Mouse (Mus musculus) cerebellum, adult 11-12 months (tissue): ENCODE results near the gene Frmd4a.
"Not testable (repeated sequence)": the region's sequence is repeated elsewhere in the genome, so short reads cannot be mapped to it uniquely, and the experiment has no call there.

ENCODE experiments used
- DNase-seq: peaks from one replicate; pipeline ENCODE4 v3.0.0; 2022

Gene Frmd4a

DNA sequence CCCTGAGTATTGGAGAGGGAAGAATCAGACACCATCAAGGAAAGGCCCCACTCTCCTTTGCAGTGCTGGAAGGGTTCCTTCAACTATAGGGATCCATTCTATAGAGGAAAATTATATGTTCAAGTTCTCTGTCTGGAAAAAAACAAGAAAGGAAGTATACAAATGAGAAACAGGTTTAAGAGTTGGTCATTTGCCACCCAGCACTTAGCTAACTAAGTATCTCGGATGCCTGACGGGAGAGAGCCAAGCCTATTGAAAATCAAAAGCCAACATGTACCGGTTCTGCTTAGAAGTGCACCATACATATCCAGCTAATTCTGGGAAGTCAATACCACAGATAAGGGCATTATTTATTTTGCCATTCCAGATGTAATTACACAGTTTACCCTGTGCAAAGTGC is 274.2 kb downstream of the Frmd4a start:
- DNase-seq, result no peak

- no peak for DNase-seq
Observed at GRCm38 (mm10) chr2:4293726-4294125, 276.2 kb downstream of the Frmd4a start.

DNA sequence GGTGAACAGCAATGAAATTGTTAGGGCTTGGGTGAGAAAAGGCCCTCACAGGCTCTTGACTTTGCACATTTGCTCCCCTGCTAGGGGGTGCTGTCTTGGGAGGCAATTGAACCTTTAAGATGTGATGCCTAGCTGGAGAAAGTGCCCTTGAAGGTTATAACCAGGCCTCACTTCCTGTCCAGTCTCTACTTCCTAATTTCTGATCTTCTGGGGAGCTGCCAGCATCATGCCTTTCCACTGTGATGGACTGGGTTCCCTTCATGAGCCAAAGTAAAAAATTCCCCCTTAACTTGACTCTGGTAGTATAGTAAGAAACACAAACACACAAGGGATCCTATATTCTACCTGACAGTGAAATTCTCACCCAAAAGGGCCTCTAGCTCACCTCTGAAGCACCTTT is 278.1 kb downstream of the Frmd4a start:
- no peak for DNase-seq

DNA sequence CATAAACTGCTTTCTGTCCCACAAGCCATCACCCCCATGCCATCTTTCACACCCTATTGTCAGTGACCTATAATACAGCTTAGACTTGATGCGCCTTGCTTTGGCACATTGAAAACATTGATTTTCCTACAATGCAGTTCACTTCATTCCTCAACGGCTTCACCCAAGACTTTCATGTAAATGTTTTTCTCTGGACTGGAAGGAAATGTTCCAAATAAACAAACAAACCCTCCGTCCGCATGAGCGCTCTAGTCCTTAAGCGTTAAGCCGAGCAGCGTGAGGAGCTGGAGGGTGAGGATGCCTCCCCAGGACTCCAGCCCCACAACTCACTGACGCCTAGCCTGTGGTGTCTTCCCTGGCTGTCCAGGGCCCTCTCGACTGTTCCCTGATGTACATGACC is 279.4 kb downstream of the Frmd4a start:
- DNase-seq, result no peak

DNA sequence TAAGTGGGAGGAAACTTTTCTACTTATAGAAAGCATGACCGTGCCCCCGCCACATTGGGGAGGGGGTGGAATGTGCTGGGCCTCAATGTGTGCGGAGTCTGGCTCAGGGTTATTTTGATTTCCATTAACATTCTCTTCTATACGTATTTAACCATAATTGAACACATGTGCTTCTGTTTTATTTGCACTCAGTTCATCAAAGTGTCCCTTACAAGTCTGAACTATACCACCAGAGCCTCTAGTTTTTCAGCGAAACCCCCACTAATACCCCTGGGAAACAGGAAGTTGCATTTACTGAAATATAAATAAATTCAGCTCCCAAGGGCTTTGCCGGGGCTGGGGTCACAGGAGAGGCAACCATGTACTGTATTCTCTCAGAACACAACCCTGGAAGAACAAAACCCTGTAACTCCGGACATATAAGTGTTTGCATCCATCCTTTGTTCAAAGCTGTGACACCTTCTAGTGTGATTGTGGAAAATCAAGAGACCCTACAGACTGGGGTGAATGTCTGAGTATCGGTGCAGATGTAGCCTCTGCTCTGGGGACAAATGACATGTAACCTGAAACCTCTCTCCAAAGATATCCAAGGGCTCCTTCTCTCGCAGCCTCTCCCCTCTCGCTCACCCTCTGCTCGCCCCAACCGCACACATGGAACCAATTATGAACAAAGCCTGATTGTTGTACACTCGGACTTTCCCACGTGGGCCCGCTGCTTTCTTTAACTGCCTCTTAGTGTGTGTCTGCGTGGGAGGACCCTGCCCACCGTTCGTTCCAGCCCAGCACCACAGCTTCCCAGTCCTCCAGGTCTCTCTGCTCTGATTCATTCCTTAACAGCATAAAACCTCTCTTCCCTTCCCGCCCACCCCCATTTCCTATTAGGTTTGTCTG is 281.1 kb downstream of the Frmd4a start:
- DNase-seq, result no peak

- no peak for DNase-seq
Observed at GRCm38 (mm10) chr2:4299593-4299992, 282.1 kb downstream of the Frmd4a start.

DNA sequence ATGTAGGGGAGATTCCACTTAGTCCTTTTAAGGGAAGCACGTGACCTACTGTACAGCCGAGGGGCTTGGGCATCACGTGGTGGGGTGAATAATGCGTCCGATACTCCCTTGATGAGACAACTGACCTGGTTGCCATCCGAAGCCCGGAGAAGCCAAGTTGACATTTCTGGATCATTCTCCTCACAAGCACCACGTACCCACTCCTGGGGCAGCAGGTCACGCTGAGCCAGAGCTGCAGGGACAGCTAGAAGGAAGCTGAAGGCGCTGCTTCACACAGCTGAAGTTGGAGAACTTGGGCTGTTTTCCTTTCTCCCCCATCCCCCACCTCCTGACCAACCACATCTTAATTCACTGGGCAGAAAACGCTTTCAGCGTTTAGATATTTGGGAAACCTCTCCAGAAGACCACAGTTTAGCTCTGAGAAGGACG is 282.9 kb downstream of the Frmd4a start:
- no peak for DNase-seq

DNA sequence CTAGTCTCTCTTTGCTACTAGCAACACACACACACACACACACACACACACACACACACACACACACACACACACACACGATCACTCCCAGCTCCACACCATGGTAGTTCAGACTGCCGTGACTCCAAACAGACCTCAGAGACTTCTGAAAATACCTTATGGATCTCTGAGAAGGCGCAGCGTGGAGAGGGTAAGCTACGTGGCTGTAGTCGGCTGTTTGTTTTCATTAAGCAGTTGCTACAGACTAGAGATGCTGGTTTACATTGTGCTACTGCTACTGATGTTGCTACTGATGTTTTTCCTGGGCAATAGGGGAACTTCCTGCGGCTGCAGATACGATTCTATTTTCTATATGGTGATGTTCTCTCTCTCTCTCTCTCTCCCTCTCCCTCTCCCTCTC is 283.3 kb downstream of the Frmd4a start:
- DNase-seq, result no peak

DNA sequence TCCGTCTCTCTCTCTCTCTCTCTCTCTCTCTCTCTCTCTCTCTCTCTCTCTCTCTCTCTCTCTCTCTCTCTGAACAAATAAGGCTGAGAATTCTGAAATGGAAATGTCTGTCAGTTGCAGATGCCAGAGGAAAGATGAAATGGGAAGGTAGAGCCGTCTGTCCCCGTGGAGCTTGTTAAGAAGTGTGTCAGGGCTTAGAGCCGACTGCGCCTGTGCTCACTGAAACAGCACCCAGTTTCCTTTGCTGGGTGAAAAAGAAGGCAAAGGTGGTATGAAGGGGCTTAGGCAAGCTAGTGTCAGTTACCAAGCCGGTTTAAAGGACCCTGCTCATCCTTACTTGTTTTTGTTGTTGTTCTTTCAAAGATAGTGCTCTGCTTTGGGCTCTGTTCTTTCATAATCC is 283.7 kb downstream of the Frmd4a start:
- DNase-seq, result no peak

DNA sequence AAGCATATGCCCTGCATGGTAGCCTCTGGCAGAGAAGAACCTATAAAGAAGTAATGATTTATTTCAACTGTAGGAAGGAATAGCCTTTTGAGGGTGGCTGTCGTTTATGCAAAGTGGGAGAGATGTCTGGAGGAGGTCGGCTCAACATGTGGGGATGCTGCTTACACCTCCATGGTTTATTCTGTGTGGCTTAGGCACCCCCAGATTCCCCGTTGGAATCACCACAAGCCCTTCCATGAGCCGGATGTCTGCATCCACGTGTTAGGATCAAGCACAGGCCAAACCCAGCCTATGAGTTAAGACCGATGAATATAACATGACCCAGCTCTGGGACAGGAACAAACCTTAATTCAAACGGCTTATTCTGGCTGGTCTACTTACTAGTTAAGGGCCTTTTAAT is 284.2 kb downstream of the Frmd4a start:
- no peak for DNase-seq

DNA sequence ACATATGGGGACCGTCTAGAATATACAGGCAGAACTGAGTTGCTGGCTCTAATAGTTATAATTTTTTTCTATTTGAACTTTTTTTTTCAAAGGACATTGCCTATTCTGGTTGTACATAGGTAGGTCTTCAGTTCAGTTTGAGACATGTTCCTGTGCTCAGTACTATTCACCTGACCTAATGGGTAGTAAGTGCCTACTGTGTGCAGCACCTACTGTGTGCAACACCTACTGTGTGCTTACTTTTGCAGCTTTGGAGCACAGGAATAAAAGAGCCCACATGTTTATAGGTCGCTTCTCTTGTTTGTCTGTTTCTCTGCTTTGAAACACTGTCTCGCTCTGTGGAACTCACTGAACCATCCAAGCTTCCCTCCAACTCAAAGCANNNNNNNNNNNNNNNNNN is 284.6 kb downstream of the Frmd4a start:
- DNase-seq, result no peak

- no peak for DNase-seq
Observed at GRCm38 (mm10) chr2:4307076-4307475, 289.6 kb downstream of the Frmd4a start.

DNA sequence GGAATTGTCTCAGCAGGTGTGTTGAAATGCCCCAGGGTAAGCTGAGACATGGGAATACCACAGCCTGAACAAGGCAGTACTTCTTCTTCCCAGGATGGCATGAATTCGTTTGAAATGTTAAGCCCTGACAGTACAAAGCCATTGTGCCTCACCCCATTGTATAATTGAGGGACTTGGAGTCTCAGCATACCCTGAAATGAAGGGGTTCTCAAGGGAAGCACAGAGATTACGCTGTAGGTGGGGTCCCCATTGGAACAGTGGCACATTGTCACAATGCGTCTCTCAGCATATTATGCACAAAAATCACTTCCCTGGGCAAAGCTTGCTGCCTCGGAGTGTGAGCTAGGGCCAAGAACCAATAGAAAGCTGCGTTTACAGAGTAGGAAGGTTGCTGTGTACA is 297.0 kb downstream of the Frmd4a start:
- no peak for DNase-seq

- DNase-seq, result no peak
Observed at GRCm38 (mm10) chr2:4316589-4316988, 299.1 kb downstream of the Frmd4a start.

- DNase-seq, result no peak
Observed at GRCm38 (mm10) chr2:4318134-4318533, 300.6 kb downstream of the Frmd4a start.

DNA sequence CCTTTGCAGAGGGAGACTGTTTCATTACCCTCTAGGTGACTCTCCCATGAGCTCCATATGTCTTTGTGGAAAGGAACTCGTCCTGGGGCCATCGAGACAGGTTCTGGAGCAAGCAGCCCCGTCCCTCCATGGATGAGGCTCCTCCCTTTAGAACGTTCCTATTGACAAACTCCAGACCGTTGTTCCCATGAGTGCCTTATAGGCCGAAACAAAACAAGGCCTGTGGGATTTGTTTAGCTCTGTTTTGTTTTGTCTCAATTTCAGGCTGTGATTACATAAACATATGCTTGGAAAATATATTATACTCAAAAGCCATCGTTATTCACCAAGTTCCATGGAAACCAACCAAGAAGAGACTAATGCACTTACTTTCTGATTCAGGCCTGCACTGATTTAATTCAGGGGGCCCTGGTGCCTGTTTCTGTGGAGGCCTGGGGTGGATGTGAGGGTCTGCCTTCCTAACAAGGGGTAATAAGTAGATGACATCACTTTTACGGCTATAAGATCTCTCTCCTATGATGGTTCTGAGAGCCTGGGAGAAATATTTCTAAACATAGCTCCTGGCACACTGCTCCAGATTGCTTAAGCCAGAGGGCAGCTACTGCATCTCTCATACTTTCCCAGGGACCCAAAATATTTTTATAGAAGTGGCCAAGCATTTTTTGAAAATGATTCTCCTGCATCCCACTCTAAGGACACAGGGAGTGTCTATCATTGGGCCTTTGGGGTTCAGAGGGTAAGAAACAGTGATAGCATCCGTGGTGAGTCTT is 308.9 kb downstream of the Frmd4a start:
- no peak for DNase-seq

DNA sequence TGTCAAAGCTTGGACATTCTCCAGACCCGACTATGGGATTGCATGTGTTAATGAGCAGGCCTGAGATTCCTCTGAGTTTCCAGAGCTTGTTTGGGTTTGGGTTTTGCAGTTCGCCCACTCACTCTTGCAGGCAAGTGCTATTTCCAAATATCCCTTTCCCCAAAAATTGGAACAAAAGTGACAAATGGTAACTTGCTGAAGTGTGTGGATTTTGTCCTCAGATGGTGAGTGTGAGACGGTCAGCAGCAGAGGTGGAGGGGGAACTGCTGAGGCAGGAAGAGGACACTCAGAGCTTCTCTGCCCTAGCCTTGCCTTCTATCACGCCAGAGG is 309.5 kb downstream of the Frmd4a start:
- no peak for DNase-seq

DNA sequence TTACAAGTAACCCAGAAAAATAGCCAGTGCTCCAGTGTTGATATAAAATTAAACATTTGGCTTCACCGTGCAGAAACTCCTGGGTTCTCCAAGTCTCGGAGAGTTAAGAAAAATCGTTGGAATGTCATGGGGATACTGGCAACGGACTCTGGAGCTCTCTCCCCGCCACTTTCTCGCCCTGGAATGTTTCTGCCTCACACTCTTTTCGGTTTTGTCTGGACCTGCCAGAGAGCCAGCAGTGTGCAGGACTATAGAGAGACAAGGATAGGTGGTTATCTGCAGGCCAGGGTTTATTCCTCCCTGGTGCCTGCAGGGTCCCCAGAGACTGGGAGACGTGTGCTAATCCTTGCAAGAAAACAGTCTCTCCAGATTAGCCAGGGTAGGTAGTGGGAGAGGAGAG is 314.9 kb downstream of the Frmd4a start:
- no peak for DNase-seq

GRCm38 (mm10) chr2:4334201-4334600 is 316.7 kb downstream of the Frmd4a start:
- no peak for DNase-seq

- DNase-seq, result no peak
Observed at GRCm38 (mm10) chr2:4334936-4335335, 317.4 kb downstream of the Frmd4a start.

- DNase-seq, result no peak
Observed at GRCm38 (mm10) chr2:4335881-4336280, 318.4 kb downstream of the Frmd4a start.

- DNase-seq, result not testable (repeated sequence)
Observed at GRCm38 (mm10) chr2:4338290-4338689, 320.8 kb downstream of the Frmd4a start.

- no peak for DNase-seq
Observed at GRCm38 (mm10) chr2:4339128-4339527, 321.6 kb downstream of the Frmd4a start.

DNA sequence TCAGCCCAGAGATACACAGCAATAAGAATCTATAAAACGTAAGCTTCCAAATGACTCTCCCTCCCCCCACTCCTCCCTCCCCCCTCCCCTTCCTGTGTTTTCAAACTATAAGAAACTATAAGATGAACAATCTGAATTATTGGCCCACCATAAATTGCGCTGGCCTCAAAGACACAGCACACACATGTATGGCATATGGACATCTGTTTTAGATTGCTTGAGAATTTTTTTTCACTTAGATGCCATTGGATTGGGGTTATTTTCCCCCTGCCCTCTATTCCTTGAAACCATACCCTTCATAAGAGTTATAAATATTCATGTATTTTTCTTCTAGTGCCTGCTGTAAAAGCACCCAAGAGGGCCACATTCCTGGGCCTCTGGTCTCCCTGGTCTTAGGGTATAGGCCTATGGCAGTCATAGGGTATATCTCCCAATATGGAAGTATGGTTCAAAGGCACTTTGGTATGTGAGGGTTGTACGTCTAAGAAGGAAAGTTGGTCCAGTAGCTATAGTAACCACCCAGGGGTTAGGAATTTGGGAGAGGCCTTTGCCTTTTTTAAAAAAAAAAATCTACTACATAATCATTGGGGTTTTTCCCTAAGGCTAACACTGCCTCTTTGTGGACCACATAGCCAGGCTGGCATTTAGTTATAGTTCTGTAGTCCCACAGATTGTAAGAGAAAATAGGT is 322.2 kb downstream of the Frmd4a start:
- DNase-seq, result no peak
